Mouse (Mus musculus) intestine, embryonic 14.5 days (tissue): ENCODE measurements around the gene Rhod. TPM values are rescaled to one million over a fixed set of nuclear protein-coding genes. Genes with fewer than 3 reads are reported as not detected.
A peak's percentile ranks its signal among the peaks of the same experiment; 100 is the strongest.
"Not testable (repeated sequence)": the region's sequence is repeated elsewhere in the genome, so short reads cannot be mapped to it uniquely, and the experiment has no call there.

Experiments used
- ATAC-seq: fragments of 200-750 bp; cut with Nextera tagmentation; replicated peaks from 2 replicates; pipeline ENCODE4 v1.8.0; 2017; ENCODE audit warnings: low read depth, moderate number of reproducible peaks, moderate TSS enrichment, moderate library complexity; ENCODE audit not compliant: low FRiP score, low TSS enrichment
- DNase-seq: peaks from one replicate; pipeline ENCODE4 v3.0.0-alpha.2; 2018; ENCODE audit warnings: low spot score
- H3K27ac ChIP-seq: fragments of 300-500 bp; sonication (generic); 2 replicates; pipeline ENCODE4 v1.5.1; 2014; ENCODE audit warnings: low read depth, mild to moderate bottlenecking, control low read depth
- H3K27me3 ChIP-seq: fragments of 300-500 bp; sonication (generic); replicated peaks from 2 replicates; pipeline ENCODE4 v1.6.1; 2014; ENCODE audit warnings: low read length, control low read depth; ENCODE audit not compliant: control insufficient read depth, insufficient read depth
- H3K36me3 ChIP-seq: fragments of 300-500 bp; sonication (generic); 2 replicates; pipeline ENCODE4 v1.6.1; 2014; ENCODE audit warnings: low read length, control low read depth; ENCODE audit not compliant: control insufficient read depth, insufficient read depth
- H3K4me1 ChIP-seq: fragments of 300-500 bp; sonication (generic); replicated peaks from 2 replicates; pipeline ENCODE4 v1.6.1; 2014; ENCODE audit warnings: low read length, control low read depth, mixed read lengths; ENCODE audit not compliant: control insufficient read depth, insufficient read depth
- H3K4me2 ChIP-seq: fragments of 300-500 bp; sonication (generic); 2 replicates; pipeline ENCODE4 v1.6.1; 2014; ENCODE audit warnings: low read length
- H3K4me3 ChIP-seq: fragments of 300-500 bp; sonication (generic); 2 replicates; pipeline ENCODE4 v1.5.1; 2014; ENCODE audit warnings: low read depth, low read length, control low read depth, mixed read lengths
- H3K9ac ChIP-seq: fragments of 300-500 bp; sonication (generic); 2 replicates; pipeline ENCODE4 v1.6.1; 2014; ENCODE audit warnings: mild to moderate bottlenecking, low read length
- H3K9me3 ChIP-seq: fragments of 300-500 bp; sonication (generic); 2 replicates; pipeline ENCODE4 v1.6.1; 2016; ENCODE audit warnings: low read length, control low read depth; ENCODE audit not compliant: control insufficient read depth
- WGBS: fragments of 180-500 bp; shearing (Covaris S2); extraction: QIAGEN DNeasy Blood & Tissue Kit; methylation state at CpG from one replicate; pipeline ENCODE4 v1.1.7; 2014; 5-methylcytosine and 5-hydroxymethylcytosine counted together
- polyA plus RNA-seq: library from polyadenylated mRNA; unstranded; fragments of >200 nt; fragmentation: Nextera tagmentation; extraction: Ambion mirVana; gene quantifications from 2 replicates; pipeline ENCODE4 v1.2.1, GENCODE M21; 2014

Gene Rhod
- polyA plus RNA-seq, 1 experiment from 2014 or later: 22.1 TPM

DNA sequence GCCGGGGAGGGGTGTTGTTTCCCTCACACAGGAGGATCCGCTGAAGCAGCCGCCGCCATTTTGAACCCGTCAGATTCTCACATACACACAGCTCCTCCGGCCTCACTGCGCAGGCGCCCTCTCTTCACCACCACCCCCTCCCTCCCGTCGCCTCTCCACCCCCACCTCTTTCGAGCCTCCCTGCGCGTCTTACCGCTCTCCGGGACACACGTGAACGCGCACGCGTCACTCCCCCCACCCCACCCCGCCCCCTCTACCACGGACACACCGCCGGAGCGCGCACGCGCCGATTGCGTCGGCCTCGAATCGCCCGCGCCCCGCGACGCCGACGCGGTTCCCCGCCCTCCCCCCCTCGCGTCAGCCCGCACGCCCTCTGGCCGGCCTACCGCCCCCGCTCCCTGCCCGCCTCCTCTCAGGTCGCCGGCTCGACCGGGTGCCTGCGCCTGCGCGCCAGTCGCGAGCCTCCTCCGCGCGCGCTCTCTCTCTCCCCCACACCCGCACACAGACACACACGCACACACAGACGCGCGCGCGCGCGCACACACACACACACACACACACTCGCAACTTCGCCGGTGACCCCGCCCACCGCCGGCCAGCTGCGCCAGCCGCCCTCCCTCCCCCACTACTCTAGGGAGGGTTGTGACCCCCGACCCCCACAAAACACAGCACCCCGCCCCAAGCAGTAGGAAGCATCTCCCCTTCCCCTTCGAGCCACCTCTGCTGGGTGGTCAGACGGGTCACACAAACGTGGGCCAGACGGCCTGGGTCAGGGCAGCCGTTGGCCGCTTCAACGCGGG lies 42.0 kb downstream of the Rhod start:
- peak overlapping the region; percentile 89 for H3K4me2 ChIP-seq
- H3K36me3 ChIP-seq: peaks cover 14% of the 10 kb centered on the region; the same call in 1 of the 2 replicates
- H3K27me3 ChIP-seq: no peaks in the 10 kb centered on the region
- no peaks in the 10 kb centered on the region for H3K9me3 ChIP-seq
- DNase-seq (peak; percentile 99), ATAC-seq (peak; percentile 93)
- 2% methylated on average over 75 of the region's 90 CpGs for WGBS
- H3K27ac ChIP-seq: peak overlapping the region; percentile 91
- H3K9ac ChIP-seq: peak overlapping the region; percentile 98
- H3K4me3 ChIP-seq: peak overlapping the region; percentile 78
- peaks cover 6% of the 10 kb centered on the region for H3K4me1 ChIP-seq

DNA sequence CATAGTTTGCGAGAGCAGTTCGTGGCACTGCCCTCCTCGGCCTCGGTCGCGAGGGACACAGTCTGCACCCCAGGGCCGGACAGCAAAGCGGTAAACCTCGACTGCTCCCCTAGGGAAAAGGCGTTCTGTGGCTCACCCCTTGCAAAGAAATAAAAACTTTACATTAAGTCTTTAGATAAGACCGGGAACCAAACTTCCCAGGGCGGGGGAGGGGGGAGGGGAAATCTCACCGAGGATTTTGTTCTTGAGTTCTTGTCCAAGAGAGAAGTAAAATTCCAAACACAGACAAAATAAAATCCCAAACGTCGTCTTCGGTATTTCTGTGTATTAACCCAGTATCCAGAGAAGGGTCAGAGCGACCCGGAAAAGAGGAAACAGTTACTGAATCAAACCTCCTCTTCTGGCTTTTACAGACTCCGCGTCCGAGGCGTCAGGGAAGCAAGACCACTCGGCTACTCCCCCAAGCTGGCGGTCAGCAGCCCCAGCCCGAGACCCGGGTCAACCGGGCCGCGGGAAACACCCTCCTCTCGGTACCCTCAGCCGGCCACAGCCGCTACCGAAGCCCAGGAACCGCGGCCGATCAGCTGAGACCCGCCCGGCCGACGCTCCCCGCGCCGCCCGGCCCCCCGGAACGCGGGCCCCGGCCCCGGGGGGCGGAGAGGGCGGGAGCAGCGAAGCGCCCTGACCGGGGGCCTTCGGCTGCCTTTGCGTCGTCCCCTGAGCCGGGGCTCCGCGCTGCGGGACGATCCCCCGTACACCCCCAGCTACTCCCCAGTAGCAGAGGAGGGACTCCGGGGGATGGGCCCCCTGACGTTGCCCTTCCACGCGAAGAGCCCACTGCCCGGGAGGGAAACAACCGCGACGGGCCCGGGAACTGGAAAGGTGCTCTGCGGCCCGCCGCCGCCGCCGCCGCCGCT lies 42.9 kb downstream of the Rhod start:
- Histone ChIP-seq H3K36me3 (peaks cover 20% of the 10 kb centered on the region; the same call in 1 of the 2 replicates), H3K4me3 (peak overlapping the region; percentile 78), H3K9ac (peak overlapping the region; percentile 98), H3K27ac (peak overlapping the region; percentile 91), H3K4me2 (peak overlapping the region; percentile 67), H3K9me3 (no peaks in the 10 kb centered on the region), H3K27me3 (no peaks in the 10 kb centered on the region), H3K4me1 (peaks cover 6% of the 10 kb centered on the region)
- ATAC-seq (peak; percentile 39), DNase-seq (peak; percentile 73)
- WGBS: under 1% methylated on average over 64 of the region's 80 CpGs

DNA sequence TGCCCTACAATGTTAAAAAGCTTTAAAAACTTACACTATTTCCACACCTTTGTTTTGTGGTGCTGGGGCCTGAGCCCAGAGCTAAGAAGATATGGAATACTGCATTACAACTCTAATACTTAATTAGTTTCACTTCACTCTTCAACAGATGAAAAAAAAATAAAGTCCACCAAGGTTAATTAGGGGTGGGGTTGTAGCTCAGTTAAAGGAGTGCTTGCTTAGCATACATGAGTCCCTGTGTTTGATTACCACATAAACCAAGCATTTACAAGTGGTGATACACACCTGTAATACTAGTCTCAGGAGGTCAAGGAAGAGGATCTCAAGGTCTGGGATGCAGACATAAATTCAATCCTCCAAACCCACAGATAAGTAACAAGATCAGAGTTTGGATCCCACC lies 52.0 kb downstream of the Rhod start:
- no peak overlapping the region for H3K4me3 ChIP-seq
- no peaks in the 10 kb centered on the region for H3K27me3 ChIP-seq
- no peaks in the 10 kb centered on the region for H3K4me1 ChIP-seq
- ATAC-seq: no peak
- H3K4me2 ChIP-seq: no peak overlapping the region
- no peaks in the 10 kb centered on the region for H3K9me3 ChIP-seq
- H3K27ac ChIP-seq: no peak overlapping the region
- H3K36me3 ChIP-seq: peaks cover 27% of the 10 kb centered on the region
- H3K9ac ChIP-seq: no peak overlapping the region
- no peak for DNase-seq

DNA sequence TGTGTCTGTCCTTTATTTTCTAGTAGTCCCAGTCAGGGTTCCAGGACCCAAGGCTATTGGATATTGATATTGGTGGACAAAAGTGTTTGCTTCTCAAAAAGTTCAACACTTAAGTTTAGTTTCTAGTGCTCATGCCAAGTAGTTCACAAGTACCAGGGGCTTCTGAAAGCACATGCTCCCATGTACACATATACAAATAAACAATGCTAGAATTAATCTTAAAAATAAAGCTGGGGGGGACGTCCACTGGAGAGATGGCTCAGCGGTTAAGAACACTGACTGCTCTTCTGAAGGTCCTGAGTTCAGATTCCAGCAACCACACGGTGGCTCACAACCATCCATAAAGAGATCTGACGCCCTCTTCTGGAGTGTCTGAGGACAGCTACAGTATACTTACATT lies 54.2 kb downstream of the Rhod start:
- no peak overlapping the region for H3K4me3 ChIP-seq
- peaks cover 22% of the 10 kb centered on the region for H3K36me3 ChIP-seq
- H3K27ac ChIP-seq: no peak overlapping the region
- DNase-seq (no peak), ATAC-seq (no peak)
- H3K4me1 ChIP-seq: no peaks in the 10 kb centered on the region
- no peaks in the 10 kb centered on the region for H3K27me3 ChIP-seq
- H3K4me2 ChIP-seq: no peak overlapping the region
- H3K9me3 ChIP-seq: no peaks in the 10 kb centered on the region
- H3K9ac ChIP-seq: no peak overlapping the region
- 76% methylated on average over 4 of the region's 4 CpGs for WGBS

DNA sequence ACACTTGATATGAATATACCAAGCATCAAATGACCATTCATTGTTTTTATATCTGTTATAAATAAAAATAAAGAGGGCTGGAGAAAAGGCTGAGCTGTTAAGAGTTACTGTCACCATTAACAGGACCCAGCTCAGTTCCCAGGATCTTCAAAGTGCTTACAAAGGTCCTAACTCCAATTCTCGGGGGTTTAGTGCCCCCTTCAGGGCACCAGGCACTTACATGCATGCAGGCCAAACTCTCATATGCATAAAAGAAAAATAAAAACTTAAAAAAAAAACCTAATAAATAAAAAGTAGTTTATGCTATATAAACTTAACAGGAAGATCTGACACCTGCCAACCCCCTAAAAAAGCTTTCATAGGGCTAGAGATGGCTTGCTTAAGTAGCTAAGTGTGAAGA lies 54.9 kb downstream of the Rhod start:
- H3K27me3 ChIP-seq: no peaks in the 10 kb centered on the region
- H3K4me1 ChIP-seq: no peaks in the 10 kb centered on the region
- no peak overlapping the region for H3K4me3 ChIP-seq
- H3K9me3 ChIP-seq: no peaks in the 10 kb centered on the region
- no peak for ATAC-seq
- no peak overlapping the region for H3K9ac ChIP-seq
- H3K27ac ChIP-seq: no peak overlapping the region
- H3K4me2 ChIP-seq: no peak overlapping the region
- H3K36me3 ChIP-seq: peaks cover 24% of the 10 kb centered on the region
- 60% methylated on average over 1 of the region's 1 CpGs for WGBS
- DNase-seq: no peak

DNA sequence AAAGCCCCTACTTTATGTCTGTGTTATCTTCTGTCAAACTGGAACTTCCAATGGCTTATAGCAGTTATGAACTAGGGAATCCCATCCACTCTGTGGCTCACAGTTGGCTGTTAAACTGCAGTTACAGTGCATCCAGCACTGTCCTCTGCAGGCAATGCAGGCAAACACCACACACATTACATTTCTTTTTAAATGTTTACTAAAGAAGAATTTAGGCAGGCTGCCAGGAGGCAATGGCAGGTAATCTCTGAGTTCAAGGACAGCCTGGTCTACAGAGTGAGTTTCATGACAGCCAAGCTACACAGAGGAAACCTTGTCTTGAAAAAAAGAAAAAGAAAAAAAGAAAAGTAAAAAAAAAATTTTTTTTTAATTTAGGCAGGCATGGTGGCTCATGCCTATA lies 55.9 kb downstream of the Rhod start:
- no peaks in the 10 kb centered on the region for H3K27me3 ChIP-seq
- peaks cover 33% of the 10 kb centered on the region for H3K36me3 ChIP-seq
- no peaks in the 10 kb centered on the region for H3K4me1 ChIP-seq
- H3K27ac ChIP-seq: no peak overlapping the region
- H3K4me2 ChIP-seq: no peak overlapping the region
- H3K4me3 ChIP-seq: no peak overlapping the region
- H3K9me3 ChIP-seq: no peaks in the 10 kb centered on the region
- no peak for DNase-seq
- ATAC-seq: no peak
- H3K9ac ChIP-seq: no peak overlapping the region

DNA sequence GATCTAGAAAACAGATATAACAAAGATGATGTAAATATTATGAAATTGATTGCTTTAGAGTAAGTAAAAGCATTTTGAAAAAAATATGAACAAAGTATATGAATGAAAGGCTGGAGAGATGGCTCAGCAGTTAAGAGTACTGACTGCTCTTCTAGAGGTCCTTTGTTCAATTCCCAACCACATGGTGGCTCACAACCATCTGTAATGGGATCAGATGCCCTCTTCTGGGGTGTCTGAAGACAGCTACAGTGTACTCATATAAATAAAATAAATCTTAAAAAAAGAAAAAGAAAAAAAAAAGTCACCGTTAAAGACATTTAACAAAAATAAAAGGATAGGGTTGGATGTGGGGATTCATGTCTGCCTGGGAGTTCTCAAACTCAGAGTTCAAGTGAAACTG lies 56.9 kb downstream of the Rhod start:
- DNase-seq, H3K4me1 ChIP-seq, H3K9ac ChIP-seq, H3K4me3 ChIP-seq, ATAC-seq, H3K27me3 ChIP-seq, H3K4me2 ChIP-seq, H3K9me3 ChIP-seq, H3K27ac ChIP-seq: not testable (repeated sequence)
- 69% methylated on average over 1 of the region's 1 CpGs for WGBS
- H3K36me3 ChIP-seq: peaks cover 29% of the 10 kb centered on the region
